Mouse (Mus musculus) colon, adult 2 months (tissue): Measurements from ENCODE around the gene Dnph1. TPM values are rescaled to one million over a fixed set of nuclear protein-coding genes. Genes with fewer than 3 reads are reported as not detected.

ENCODE experiments used
- polyA plus RNA-seq: library from polyadenylated mRNA; depleted of rRNA; stranded (reverse); fragments of >200 nt; gene quantifications from 2 replicates; pipeline ENCODE4 v1.2.3, GENCODE M21; 2012; rRNA removed

Gene Dnph1
- polyA plus RNA-seq, result 4.1 TPM in 2 replicates

DNA sequence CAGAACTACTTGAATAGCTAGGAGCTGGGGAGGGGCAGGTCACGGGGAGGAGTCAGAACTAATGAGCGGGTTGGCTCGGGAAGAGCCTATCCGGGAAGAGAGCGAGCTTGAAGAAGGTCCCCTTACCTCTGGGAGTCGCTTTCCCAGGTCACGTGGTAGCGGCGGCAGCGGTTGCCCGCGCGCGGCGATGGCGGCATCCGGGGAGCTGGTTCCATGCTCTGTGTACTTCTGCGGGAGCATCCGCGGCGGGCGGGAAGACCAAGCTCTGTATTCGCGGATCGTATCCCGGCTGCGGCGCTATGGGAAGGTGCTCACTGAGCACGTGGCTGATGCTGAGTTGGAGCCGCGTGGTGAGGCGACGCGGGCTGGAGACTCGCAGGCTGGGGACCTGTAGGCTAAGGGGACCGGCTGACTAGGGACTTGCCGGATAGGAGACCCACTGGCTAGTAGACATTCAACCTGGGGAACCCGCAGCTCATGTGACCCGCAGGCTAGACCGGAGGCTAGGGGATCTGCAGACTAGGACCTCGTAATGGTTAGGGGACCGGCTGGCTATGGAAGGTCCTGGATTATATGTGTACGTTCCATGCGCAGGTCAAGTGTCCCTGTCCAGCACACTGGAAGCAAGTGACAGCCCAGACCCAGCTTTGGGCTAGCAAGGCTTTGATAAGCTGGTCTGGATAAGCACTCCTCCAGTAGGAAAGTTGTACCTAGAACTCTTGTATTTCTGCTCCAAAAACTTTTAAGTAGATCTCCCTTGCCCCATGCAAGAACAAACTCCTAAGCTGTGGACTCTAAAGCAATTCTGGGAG, at the start of gene Dnph1:
Gene Dnph1, plus strand, starts transcription at position 89 of the 812 bp plus-strand sequence.

DNA sequence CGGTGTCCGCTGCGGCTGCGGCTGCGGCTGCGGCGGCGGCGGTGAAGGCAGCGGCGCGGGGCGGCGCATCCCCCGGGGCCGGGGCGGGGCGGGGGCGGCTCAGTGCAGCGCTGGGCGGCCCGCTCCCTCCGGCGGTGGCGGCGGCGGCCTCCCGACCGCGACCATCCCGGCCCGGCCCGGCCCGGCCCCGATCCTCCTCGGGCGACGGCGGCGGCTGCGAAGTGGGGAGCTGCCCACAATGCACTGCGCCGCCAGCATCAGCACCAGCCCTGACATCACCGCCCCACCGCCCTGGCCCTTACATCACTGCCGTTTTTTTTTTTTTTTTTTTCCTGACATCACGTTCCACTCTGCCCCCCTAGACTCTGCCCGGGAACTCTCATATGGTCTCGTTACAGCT, 9.1 kb upstream of the Dnph1 start, which contains the start of gene Ttbk1:
Gene Ttbk1, minus strand, starts transcription at position 245 of the 400 bp plus-strand sequence.

DNA sequence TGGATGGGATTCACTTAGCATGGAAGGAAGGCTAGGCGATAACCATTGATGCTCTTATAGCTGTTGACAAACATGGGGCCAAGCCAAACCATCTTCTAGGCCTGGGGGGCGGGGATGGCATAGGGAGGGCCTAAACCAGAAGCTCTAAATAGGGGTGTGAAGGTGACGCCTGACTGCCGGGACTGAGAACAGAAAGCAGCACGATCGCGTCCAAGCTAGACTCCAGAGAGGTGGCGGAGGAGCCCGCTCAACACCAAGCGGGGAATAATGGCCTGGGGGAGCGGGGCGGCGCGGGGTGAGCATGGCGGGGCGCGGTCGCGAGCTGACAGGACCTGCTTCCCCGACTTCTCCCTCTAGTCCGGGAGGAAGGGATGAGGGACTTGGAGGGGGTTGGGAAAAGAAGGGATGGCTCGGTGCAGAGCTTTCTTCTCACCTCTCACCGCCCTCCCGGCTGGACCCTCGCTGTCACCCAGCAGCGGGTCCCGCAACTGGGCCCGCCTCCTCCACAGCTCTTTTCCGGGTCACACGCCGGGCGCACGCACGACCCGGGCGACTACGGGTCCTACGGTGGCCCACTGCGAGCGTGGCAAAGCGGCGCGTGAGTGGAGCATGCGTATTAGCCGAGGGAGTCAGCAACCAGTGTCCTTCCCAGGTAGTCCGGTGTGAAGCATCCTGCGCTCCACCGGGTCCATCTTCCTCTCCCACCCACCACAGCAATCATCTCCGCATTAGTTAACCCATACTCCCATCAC, 49.5 kb downstream of the Dnph1 start, which contains the start of gene Cul9:
Gene Cul9, minus strand, starts transcription at position 576 of the 752 bp plus-strand sequence.

Other genes starting within 250 kb of the Dnph1 start
- gene Polr1c, start 248.7 kb upstream of the Dnph1 start, polyA plus RNA-seq, result 46.4 and 49.7 TPM in 2 replicates
- 355 and 471 TPM in 2 replicates for gene Yipf3, start 248.6 kb upstream of the Dnph1 start, polyA plus RNA-seq
- gene Lrrc73, start 243.2 kb upstream of the Dnph1 start, polyA plus RNA-seq, result 2.9 and 4.1 TPM in 2 replicates
- 46.2 and 49.1 TPM in 2 replicates for gene Tjap1, start 213.7 kb upstream of the Dnph1 start, polyA plus RNA-seq
- 0.10 and 0.90 TPM in 2 replicates for gene Dlk2, start 199.3 kb upstream of the Dnph1 start, polyA plus RNA-seq
- gene Abcc10, start 168.4 kb upstream of the Dnph1 start, polyA plus RNA-seq, result 48.2 and 49.7 TPM in 2 replicates
- gene Zfp318, start 113.0 kb upstream of the Dnph1 start, polyA plus RNA-seq, result 6.7 and 9.3 TPM in 2 replicates
- 0.50 and 0.83 TPM in 2 replicates for gene Crip3, start 67.8 kb upstream of the Dnph1 start, polyA plus RNA-seq
- gene Slc22a7, start 58.3 kb upstream of the Dnph1 start, polyA plus RNA-seq, result 0.08 TPM in 1 of 2 replicates, not detected in the other
- 0.38 and 0.45 TPM in 2 replicates for gene Ttbk1, start 9.0 kb upstream of the Dnph1 start, polyA plus RNA-seq
- 12.2 and 12.8 TPM in 2 replicates for gene Cul9, start 49.7 kb downstream of the Dnph1 start, polyA plus RNA-seq
- 229 and 257 TPM in 2 replicates for gene Srf, start 59.5 kb downstream of the Dnph1 start, polyA plus RNA-seq
- 18.7 and 23.5 TPM in 2 replicates for gene Ptk7, start 132.8 kb downstream of the Dnph1 start, polyA plus RNA-seq
- 104 and 125 TPM in 2 replicates for gene Klc4, start 149.3 kb downstream of the Dnph1 start, polyA plus RNA-seq
- 114 and 139 TPM in 2 replicates for gene Mrpl2, start 149.5 kb downstream of the Dnph1 start, polyA plus RNA-seq
- gene Cul7, start 153.6 kb downstream of the Dnph1 start, polyA plus RNA-seq, result 23.0 and 25.6 TPM in 2 replicates
- 35.6 and 39.8 TPM in 2 replicates for gene Rrp36, start 177.6 kb downstream of the Dnph1 start, polyA plus RNA-seq
- gene Mea1, start 182.1 kb downstream of the Dnph1 start, polyA plus RNA-seq, result 74.0 and 78.7 TPM in 2 replicates
- gene Klhdc3, start 184.2 kb downstream of the Dnph1 start, polyA plus RNA-seq, result 74.5 and 80.0 TPM in 2 replicates
- 49.5 and 53.3 TPM in 2 replicates for gene Ppp2r5d, start 208.4 kb downstream of the Dnph1 start, polyA plus RNA-seq
- 90.8 and 100 TPM in 2 replicates for gene Pex6, start 214.8 kb downstream of the Dnph1 start, polyA plus RNA-seq
- 2.2 and 3.6 TPM in 2 replicates for gene Gnmt, start 232.5 kb downstream of the Dnph1 start, polyA plus RNA-seq